Mouse (Mus musculus): ENCODE data around the gene Tnr. TPM values are rescaled to one million over a fixed set of nuclear protein-coding genes. Genes with fewer than 3 reads are reported as not detected.

Gene Tnr
- polyA plus RNA-seq, 1 experiment from 2014 or later = 0.09 TPM

DNA sequence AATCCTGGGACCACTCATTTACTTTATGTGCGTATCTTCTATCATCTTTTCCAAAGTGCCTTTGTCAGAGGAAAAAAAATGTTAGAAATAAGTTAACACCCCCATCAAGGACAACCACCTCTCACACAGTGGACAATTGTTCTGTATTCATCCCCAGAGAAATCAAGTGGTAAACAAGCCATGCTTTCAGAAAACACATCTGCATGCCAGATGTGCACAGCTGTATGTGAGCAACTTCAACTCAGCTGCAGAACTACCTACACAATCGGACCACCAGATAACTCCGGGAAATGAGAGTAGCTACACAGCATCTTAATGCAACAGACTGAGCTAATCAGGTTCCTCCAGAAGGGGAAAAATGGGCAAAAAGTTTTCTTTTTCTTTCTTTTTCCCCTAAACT is 251.6 kb downstream of the Tnr start:
- no peak overlapping the region for H3K4me2 ChIP-seq (ENCODE audit: low read depth, low read length)
- WGBS = 70% methylated on average over 3 of the region's 3 CpGs
- no peak overlapping the region for H3K9ac ChIP-seq (ENCODE audit: low read length)
- H3K9me3 ChIP-seq (ENCODE audit: control insufficient read depth, low read length) = no peaks in the 10 kb centered on the region
- H3K4me3 ChIP-seq (ENCODE audit: low read length) = no peak overlapping the region
- H3K4me1 ChIP-seq (replicated peaks; ENCODE audit: control insufficient read depth, insufficient read depth, low read length) = no peaks in the 10 kb centered on the region
- H3K36me3 ChIP-seq (ENCODE audit: control insufficient read depth, insufficient read depth, low read length) = no peaks in the 10 kb centered on the region
- H3K27me3 ChIP-seq (ENCODE audit: control insufficient read depth, insufficient read depth, low read depth, low read length) = no peaks in the 10 kb centered on the region
- no peak overlapping the region for H3K27ac ChIP-seq (ENCODE audit: low read length)
- no peak for ATAC-seq (ENCODE audit: low read depth)

DNA sequence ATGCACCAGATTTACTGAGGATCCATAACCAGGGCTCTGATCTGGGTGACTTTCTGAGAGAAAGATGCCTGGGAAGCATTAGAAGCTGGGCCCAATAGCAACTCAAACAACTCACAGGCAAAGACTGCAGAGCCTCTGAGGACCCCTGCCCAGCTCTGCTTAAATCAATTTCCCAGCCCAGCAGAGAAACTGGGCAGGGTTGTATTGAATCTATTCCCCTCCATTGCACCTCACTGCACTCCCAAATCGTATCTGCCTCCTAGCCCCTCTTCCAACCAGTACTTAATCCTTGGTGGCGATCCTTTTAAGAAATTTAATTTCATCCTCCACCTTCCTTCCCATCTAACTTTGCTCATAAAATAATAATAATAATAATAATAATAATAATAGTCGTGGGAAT is 253.5 kb downstream of the Tnr start:
- Histone ChIP-seq H3K9me3 (ENCODE audit: control insufficient read depth, low read length) (no peaks in the 10 kb centered on the region), H3K4me3 (ENCODE audit: low read length) (no peak overlapping the region), H3K4me1 (replicated peaks; ENCODE audit: control insufficient read depth, insufficient read depth, low read length) (no peaks in the 10 kb centered on the region), H3K4me2 (ENCODE audit: low read depth, low read length) (no peak overlapping the region), H3K36me3 (ENCODE audit: control insufficient read depth, insufficient read depth, low read length) (no peaks in the 10 kb centered on the region), H3K27me3 (ENCODE audit: control insufficient read depth, insufficient read depth, low read depth, low read length) (no peaks in the 10 kb centered on the region), H3K27ac (ENCODE audit: low read length) (no peak overlapping the region), H3K9ac (ENCODE audit: low read length) (no peak overlapping the region)
- 75% methylated on average over 3 of the region's 3 CpGs for WGBS
- ATAC-seq (ENCODE audit: low read depth) = no peak

DNA sequence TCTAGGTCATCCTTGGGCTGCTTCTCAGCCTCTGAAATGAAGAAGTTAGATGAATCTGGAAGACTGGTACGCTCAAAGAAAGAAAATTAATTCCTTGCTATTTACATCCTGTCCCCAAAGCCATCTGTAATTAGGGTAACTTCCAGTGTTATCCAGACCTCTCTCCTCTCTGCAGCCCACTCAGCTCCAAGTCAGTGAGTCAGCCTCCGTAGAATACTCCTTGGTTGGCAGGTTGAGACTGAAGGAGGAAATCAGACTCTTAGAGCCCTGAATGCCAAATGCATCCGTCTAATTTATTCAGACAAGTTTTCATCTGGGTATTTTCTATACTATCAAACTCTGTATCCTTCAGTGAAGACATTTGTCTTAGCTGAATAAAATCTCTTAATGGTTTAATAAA is 255.9 kb downstream of the Tnr start:
- ATAC-seq (ENCODE audit: low read depth) = no peak
- Histone ChIP-seq H3K4me3 (ENCODE audit: low read length) (no peak overlapping the region), H3K27me3 (ENCODE audit: control insufficient read depth, insufficient read depth, low read depth, low read length) (no peaks in the 10 kb centered on the region), H3K36me3 (ENCODE audit: control insufficient read depth, insufficient read depth, low read length) (no peaks in the 10 kb centered on the region), H3K4me1 (replicated peaks; ENCODE audit: control insufficient read depth, insufficient read depth, low read length) (no peaks in the 10 kb centered on the region), H3K9ac (ENCODE audit: low read length) (no peak overlapping the region), H3K9me3 (ENCODE audit: control insufficient read depth, low read length) (no peaks in the 10 kb centered on the region), H3K4me2 (ENCODE audit: low read depth, low read length) (no peak overlapping the region), H3K27ac (ENCODE audit: low read length) (no peak overlapping the region)
- 76% methylated on average over 3 of the region's 3 CpGs for WGBS

DNA sequence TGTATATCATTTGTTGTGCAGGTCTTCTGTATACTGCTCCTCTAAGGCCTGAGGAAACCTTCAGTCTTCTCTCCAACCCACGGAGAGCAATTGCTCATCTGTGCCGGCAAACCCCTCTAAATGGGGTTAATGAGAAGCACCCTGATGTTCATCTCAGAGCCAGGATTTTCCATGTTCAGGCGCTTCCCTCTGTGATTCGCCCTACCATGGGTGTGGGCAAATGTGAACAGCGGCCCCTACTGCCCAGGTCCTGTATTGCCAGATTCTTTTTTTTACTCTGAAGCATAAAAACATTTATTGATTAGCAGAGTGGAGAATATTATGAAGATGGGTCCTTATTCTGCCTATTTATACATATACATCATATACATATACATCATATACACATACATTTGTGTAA is 260.3 kb downstream of the Tnr start:
- H3K9ac ChIP-seq (ENCODE audit: low read length) = no peak overlapping the region
- ATAC-seq (ENCODE audit: low read depth) = no peak
- H3K4me3 ChIP-seq (ENCODE audit: low read length) = no peak overlapping the region
- 35% methylated on average over 5 of the region's 5 CpGs for WGBS
- H3K4me1 ChIP-seq (replicated peaks; ENCODE audit: control insufficient read depth, insufficient read depth, low read length) = no peaks in the 10 kb centered on the region
- H3K27me3 ChIP-seq (ENCODE audit: control insufficient read depth, insufficient read depth, low read depth, low read length) = no peaks in the 10 kb centered on the region
- no peaks in the 10 kb centered on the region for H3K9me3 ChIP-seq (ENCODE audit: control insufficient read depth, low read length)
- no peak overlapping the region for H3K4me2 ChIP-seq (ENCODE audit: low read depth, low read length)
- no peak overlapping the region for H3K27ac ChIP-seq (ENCODE audit: low read length)
- no peaks in the 10 kb centered on the region for H3K36me3 ChIP-seq (ENCODE audit: control insufficient read depth, insufficient read depth, low read length)

DNA sequence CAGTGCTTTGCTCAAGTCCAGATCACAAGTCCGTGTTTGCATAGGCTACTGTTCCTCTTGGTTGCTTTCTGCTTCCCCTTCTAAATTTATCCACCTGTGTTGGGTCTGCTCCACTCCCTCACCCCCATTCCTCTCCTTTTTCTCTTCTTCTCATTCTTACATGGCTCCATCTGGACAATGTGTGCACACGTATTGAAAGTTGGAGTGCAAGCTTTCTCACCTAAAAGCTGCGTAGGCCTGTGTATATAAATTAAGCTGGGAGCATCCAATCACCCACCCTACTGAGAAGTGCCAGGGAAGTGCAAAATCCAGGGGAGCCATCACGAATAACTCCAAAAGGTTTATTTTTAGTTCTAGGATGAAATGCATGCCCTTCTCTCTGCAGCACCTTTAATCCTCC is 264.7 kb downstream of the Tnr start:
- Histone ChIP-seq H3K9ac (ENCODE audit: low read length) (no peak overlapping the region), H3K4me2 (ENCODE audit: low read depth, low read length) (no peak overlapping the region), H3K4me3 (ENCODE audit: low read length) (no peak overlapping the region), H3K27ac (ENCODE audit: low read length) (no peak overlapping the region), H3K27me3 (ENCODE audit: control insufficient read depth, insufficient read depth, low read depth, low read length) (no peaks in the 10 kb centered on the region), H3K9me3 (ENCODE audit: control insufficient read depth, low read length) (no peaks in the 10 kb centered on the region), H3K4me1 (replicated peaks; ENCODE audit: control insufficient read depth, insufficient read depth, low read length) (no peaks in the 10 kb centered on the region), H3K36me3 (ENCODE audit: control insufficient read depth, insufficient read depth, low read length) (no peaks in the 10 kb centered on the region)
- WGBS = 71% methylated on average over 4 of the region's 4 CpGs
- no peak for ATAC-seq (ENCODE audit: low read depth)

DNA sequence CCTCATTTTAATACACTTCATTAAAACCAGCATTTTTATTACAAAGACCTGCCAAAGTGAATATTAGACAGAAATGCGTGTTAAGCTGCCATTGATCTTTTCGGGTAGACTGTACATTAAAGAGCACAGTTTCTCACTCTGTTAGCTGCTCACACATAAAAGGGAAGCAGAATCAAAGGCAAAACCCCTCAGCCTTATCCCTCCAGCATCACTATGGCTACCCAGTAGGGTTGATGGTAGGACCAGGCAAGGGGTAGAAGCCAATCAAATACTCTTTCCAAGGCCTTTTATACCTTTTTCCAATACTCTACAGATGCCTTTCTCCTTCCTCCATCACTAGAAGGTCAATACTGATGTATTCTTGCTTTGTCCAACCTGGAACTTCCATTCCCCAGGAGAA is 269.0 kb downstream of the Tnr start:
- Histone ChIP-seq H3K36me3 (ENCODE audit: control insufficient read depth, insufficient read depth, low read length) (no peaks in the 10 kb centered on the region), H3K4me3 (ENCODE audit: low read length) (no peak overlapping the region), H3K4me2 (ENCODE audit: low read depth, low read length) (no peak overlapping the region), H3K9ac (ENCODE audit: low read length) (no peak overlapping the region), H3K4me1 (replicated peaks; ENCODE audit: control insufficient read depth, insufficient read depth, low read length) (no peaks in the 10 kb centered on the region), H3K27ac (ENCODE audit: low read length) (no peak overlapping the region), H3K27me3 (ENCODE audit: control insufficient read depth, insufficient read depth, low read depth, low read length) (no peaks in the 10 kb centered on the region), H3K9me3 (ENCODE audit: control insufficient read depth, low read length) (no peaks in the 10 kb centered on the region)
- 92% methylated on average over 2 of the region's 2 CpGs for WGBS
- no peak for ATAC-seq (ENCODE audit: low read depth)

DNA sequence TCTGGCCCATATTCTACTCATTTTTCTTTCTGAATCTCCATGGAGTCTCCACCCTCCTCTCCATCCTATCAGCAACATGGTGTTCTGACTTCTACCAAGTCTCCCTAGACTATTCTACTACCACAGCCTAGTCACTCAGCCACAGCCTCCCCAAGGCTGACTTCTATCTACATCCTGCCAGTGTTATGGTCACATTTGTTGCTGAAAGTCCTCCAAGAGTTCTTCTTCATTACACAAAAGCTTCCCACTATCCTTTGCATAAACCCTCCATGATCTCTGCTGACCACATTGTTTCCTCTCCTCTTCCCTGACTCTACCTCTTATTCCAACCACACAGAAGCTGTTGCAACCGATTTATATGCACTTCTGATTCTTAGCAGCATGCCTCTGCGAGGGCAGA is 272.5 kb downstream of the Tnr start:
- Histone ChIP-seq H3K9ac (ENCODE audit: low read length) (no peak overlapping the region), H3K4me2 (ENCODE audit: low read depth, low read length) (no peak overlapping the region), H3K27me3 (ENCODE audit: control insufficient read depth, insufficient read depth, low read depth, low read length) (no peaks in the 10 kb centered on the region), H3K9me3 (ENCODE audit: control insufficient read depth, low read length) (no peaks in the 10 kb centered on the region), H3K4me3 (ENCODE audit: low read length) (no peak overlapping the region), H3K27ac (ENCODE audit: low read length) (no peak overlapping the region), H3K4me1 (replicated peaks; ENCODE audit: control insufficient read depth, insufficient read depth, low read length) (no peaks in the 10 kb centered on the region), H3K36me3 (ENCODE audit: control insufficient read depth, insufficient read depth, low read length) (no peaks in the 10 kb centered on the region)
- WGBS = 77% methylated on average over 2 of the region's 2 CpGs
- ATAC-seq (ENCODE audit: low read depth) = no peak

DNA sequence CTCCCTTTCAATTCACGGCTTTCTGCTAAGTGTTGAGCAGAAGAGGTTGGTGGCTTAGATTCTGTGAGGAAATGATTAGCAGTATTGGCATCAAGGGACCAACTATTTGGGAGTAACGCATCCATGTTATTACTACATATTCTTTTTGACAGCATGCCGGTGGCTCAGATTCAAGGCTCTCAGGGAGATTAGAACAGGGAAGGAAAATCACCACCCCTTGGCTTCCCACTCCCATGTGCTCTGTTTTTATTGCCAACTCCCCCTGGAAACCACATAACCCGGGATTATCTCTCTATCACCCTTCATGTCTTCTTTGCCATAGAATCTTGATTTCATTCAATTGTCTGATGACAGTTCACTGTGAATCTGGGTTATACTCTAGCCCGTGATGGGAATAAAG is 276.8 kb downstream of the Tnr start:
- ATAC-seq (ENCODE audit: low read depth) = no peak
- no peaks in the 10 kb centered on the region for H3K27me3 ChIP-seq (ENCODE audit: control insufficient read depth, insufficient read depth, low read depth, low read length)
- H3K36me3 ChIP-seq (ENCODE audit: control insufficient read depth, insufficient read depth, low read length) = no peaks in the 10 kb centered on the region
- no peak overlapping the region for H3K4me2 ChIP-seq (ENCODE audit: low read depth, low read length)
- no peak overlapping the region for H3K9ac ChIP-seq (ENCODE audit: low read length)
- WGBS = 80% methylated on average over 5 of the region's 5 CpGs
- H3K4me1 ChIP-seq (replicated peaks; ENCODE audit: control insufficient read depth, insufficient read depth, low read length) = no peaks in the 10 kb centered on the region
- no peaks in the 10 kb centered on the region for H3K9me3 ChIP-seq (ENCODE audit: control insufficient read depth, low read length)
- H3K4me3 ChIP-seq (ENCODE audit: low read length) = no peak overlapping the region
- H3K27ac ChIP-seq (ENCODE audit: low read length) = no peak overlapping the region

DNA sequence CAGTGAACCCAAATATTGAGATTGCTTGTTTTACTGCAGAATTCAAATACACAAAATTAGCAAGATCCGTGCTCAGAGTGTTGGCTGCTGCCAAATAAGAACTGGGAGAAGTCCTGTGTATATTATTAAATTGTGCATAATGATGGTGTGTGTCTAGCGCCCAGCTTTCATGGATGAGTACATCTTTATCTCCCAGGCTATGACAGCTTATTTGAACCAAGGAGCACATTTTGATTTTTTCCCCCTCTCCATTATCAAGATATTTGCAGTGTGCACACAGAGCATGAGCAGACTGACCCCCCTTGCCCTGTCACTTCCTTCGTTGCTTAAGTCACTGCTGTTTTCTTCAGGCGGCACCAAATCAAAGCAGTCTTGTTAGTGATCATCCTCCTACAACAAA is 278.2 kb downstream of the Tnr start:
- no peak for ATAC-seq (ENCODE audit: low read depth)
- H3K9ac ChIP-seq (ENCODE audit: low read length) = no peak overlapping the region
- H3K27ac ChIP-seq (ENCODE audit: low read length) = no peak overlapping the region
- H3K9me3 ChIP-seq (ENCODE audit: control insufficient read depth, low read length) = no peaks in the 10 kb centered on the region
- no peaks in the 10 kb centered on the region for H3K27me3 ChIP-seq (ENCODE audit: control insufficient read depth, insufficient read depth, low read depth, low read length)
- H3K4me2 ChIP-seq (ENCODE audit: low read depth, low read length) = no peak overlapping the region
- H3K4me3 ChIP-seq (ENCODE audit: low read length) = no peak overlapping the region
- no peaks in the 10 kb centered on the region for H3K4me1 ChIP-seq (replicated peaks; ENCODE audit: control insufficient read depth, insufficient read depth, low read length)
- no peaks in the 10 kb centered on the region for H3K36me3 ChIP-seq (ENCODE audit: control insufficient read depth, insufficient read depth, low read length)
- WGBS = 62% methylated on average over 4 of the region's 4 CpGs

DNA sequence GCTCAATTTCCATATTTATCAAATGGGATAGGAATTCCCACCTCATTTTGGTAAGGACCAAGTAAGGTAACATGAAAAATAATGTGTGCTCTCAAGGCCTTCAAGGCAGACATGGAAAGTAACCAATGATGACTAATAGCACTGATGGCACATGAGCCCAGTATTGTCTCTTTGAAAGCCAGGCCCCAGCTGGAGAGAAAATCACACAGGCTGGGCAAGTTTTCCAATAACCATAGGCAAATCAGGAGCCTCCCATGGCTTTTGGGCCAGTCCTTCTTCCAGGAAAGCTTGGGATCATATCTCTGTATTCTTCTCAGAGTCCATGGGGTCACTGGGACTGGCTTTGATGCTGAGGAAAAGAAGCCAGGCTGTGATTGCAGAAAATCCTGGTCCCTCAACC is 280.1 kb downstream of the Tnr start:
- Histone ChIP-seq H3K9ac (ENCODE audit: low read length) (no peak overlapping the region), H3K4me1 (replicated peaks; ENCODE audit: control insufficient read depth, insufficient read depth, low read length) (no peaks in the 10 kb centered on the region), H3K9me3 (ENCODE audit: control insufficient read depth, low read length) (no peaks in the 10 kb centered on the region), H3K27me3 (ENCODE audit: control insufficient read depth, insufficient read depth, low read depth, low read length) (no peaks in the 10 kb centered on the region), H3K36me3 (ENCODE audit: control insufficient read depth, insufficient read depth, low read length) (no peaks in the 10 kb centered on the region), H3K27ac (ENCODE audit: low read length) (no peak overlapping the region), H3K4me2 (ENCODE audit: low read depth, low read length) (no peak overlapping the region), H3K4me3 (ENCODE audit: low read length) (no peak overlapping the region)
- ATAC-seq (ENCODE audit: low read depth) = no peak

Data from lung, embryonic 16.5 days (tissue).